In the genomic region with DNA sequence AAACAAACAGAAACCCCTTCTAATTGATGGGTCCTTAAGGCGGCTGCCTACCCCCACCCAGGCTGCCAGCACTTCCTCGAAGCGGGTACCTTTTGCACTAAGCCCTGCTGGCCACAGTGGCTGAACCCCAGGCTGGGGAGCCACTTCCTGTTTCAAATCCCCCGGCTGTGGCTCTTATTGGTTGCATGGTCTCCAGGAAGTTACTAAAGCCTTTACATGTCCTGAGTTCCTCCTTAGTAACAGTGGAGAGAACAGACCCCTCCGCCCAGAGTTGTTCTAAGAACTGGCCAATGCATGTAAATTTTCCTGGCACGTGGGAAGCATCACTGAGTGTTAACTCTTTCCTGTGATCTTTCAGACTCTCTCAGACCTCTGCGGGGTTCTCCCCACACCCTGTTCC, we compare ENCODE assay signal across 7 mouse cellular contexts. TPM values are rescaled to one million over a fixed set of nuclear protein-coding genes. Genes with fewer than 3 reads are reported as not detected.
DNase-seq lines count a peak whose midpoint lies in the region; ATAC-seq lines count a peak whose summit lies in the region.

No protein-coding gene starts in this region.

- peak overlapping the region in 1 of 2 experiments; percentile 30; a peak in 1 of 4 replicates for H3K4me3 ChIP-seq in heart, embryonic 14.5 days (ENCODE audit: control insufficient read depth in 1 of 2, insufficient read depth in 1 of 2, low read depth in 1 of 2, low read length in 2 of 2)
- H3K4me3 ChIP-seq in liver, embryonic 11.5 days (ENCODE audit: low read depth, low read length) = peak overlapping the region; percentile 37

- intact Hi-C loops in gastrocnemius, postnatal 14 days (cut with DNase I; ENCODE audit: low total_unique reads) = loop anchor here (5.0 kb wide), 1 partner anchor 34 kb away; no protein-coding TSS in a partner anchor
- intact Hi-C loops in left cerebral cortex, postnatal 36 days (cut with DNase I) = loop anchor here (5.0 kb wide), 1 partner anchor 34 kb away; no protein-coding TSS in a partner anchor

- DNase-seq in CD4-positive, CD25-positive, alpha-beta regulatory T cell, adult 2 months (ENCODE audit: low read depth, low spot score) = peak; percentile 81
- peak; percentile 97 for DNase-seq in R1 (ENCODE audit: low read depth, low spot score)
- no peak for DNase-seq in liver, embryonic 11.5 days (ENCODE audit: low spot score)
- DNase-seq in natural killer cell, adult 2 months (ENCODE audit: low spot score in 2 of 2) = peak; percentile 76 to 80
- DNase-seq in gastrocnemius, postnatal 14 days = no peak
- DNase-seq in left cerebral cortex, postnatal 36 days (ENCODE audit: low spot score in 2 of 2) = no peak

- no peak overlapping the region for H3K9ac ChIP-seq in heart, embryonic 14.5 days (ENCODE audit: low read length)
- peak overlapping the region; percentile 51; the same call in 1 of the 2 replicates for H3K9ac ChIP-seq in liver, embryonic 11.5 days (ENCODE audit: low read depth, low read length)

- H3K27me3 ChIP-seq in heart, embryonic 14.5 days (ENCODE audit: control insufficient read depth, insufficient read depth, low read length) = no peaks in the 10 kb centered on the region
- H3K27me3 ChIP-seq in liver, embryonic 11.5 days (replicated peaks; ENCODE audit: control insufficient read depth, insufficient read depth, low read length) = no peaks in the 10 kb centered on the region

- H3K9me3 ChIP-seq in heart, embryonic 14.5 days (ENCODE audit: control insufficient read depth, low read length) = no peaks in the 10 kb centered on the region
- no peaks in the 10 kb centered on the region for H3K9me3 ChIP-seq in liver, embryonic 11.5 days (ENCODE audit: control insufficient read depth, low read length)

- peak overlapping the region; percentile 59 for H3K4me2 ChIP-seq in heart, embryonic 14.5 days (ENCODE audit: low read length)
- H3K4me2 ChIP-seq in liver, embryonic 11.5 days = peak overlapping the region; percentile 61

- H3K27ac ChIP-seq in heart, embryonic 14.5 days (replicated peaks in 1 of 2; ENCODE audit: control insufficient read depth in 1 of 2, insufficient read depth in 1 of 2, low read depth in 2 of 2, low read length in 2 of 2) = peak overlapping the region in 1 of 2 experiments; percentile 45; a peak in 1 of 4 replicates
- H3K27ac ChIP-seq in liver, embryonic 11.5 days (ENCODE audit: low read depth, low read length) = peak overlapping the region; percentile 61; the same call in 1 of the 2 replicates

- peaks cover 94% of the 10 kb centered on the region for H3K36me3 ChIP-seq in heart, embryonic 14.5 days (ENCODE audit: control insufficient read depth, insufficient read depth, low read length)
- peaks cover 59% of the 10 kb centered on the region for H3K36me3 ChIP-seq in liver, embryonic 11.5 days (ENCODE audit: control insufficient read depth, insufficient read depth, low read length)

- 39% methylated on average over 7 of the region's 7 CpGs for WGBS in heart, embryonic 14.5 days
- 35% methylated on average over 7 of the region's 7 CpGs for WGBS in liver, embryonic 11.5 days

- no peak for ATAC-seq in heart, embryonic 14.5 days (ENCODE audit: insufficient number of reproducible peaks, insufficient read depth, low FRiP score, low read depth)
- no peak for ATAC-seq in liver, embryonic 11.5 days (replicated peaks; ENCODE audit: low FRiP score)

- H3K4me1 ChIP-seq in heart, embryonic 14.5 days (ENCODE audit: control insufficient read depth in 2 of 2, insufficient read depth in 2 of 2, low read length in 2 of 2) = peaks cover 16 to 35% of the 10 kb centered on the region in 2 experiments
- H3K4me1 ChIP-seq in liver, embryonic 11.5 days (replicated peaks; ENCODE audit: control insufficient read depth, insufficient read depth, low read length) = peaks cover 37% of the 10 kb centered on the region

RNA-seq across cellular contexts. Expression of gene Setd1b, which starts 9.1 kb away (rescaled TPM):
- polyA plus RNA-seq in heart, embryonic 14.5 days (2014; fragmentation: Nextera tagmentation; extraction: Ambion mirVana) = 7.9 and 9.3 TPM in 2 replicates
- 7.9 and 9.6 TPM in 2 replicates for polyA plus RNA-seq in liver, embryonic 11.5 days (2014; fragmentation: Nextera tagmentation; extraction: Ambion mirVana)
- total RNA-seq in gastrocnemius, postnatal 14 days (2021) = 10 to 100 TPM; 10.5 to 11.2 TPM
- total RNA-seq in left cerebral cortex, postnatal 36 days (2021) = 10 to 100 TPM; 27.9 to 35.0 TPM

RNA-seq across cellular contexts. Expression of gene Psmd9, which starts 18.1 kb away (rescaled TPM):
- 53.0 and 64.3 TPM in 2 replicates for polyA plus RNA-seq in heart, embryonic 14.5 days (2014; fragmentation: Nextera tagmentation; extraction: Ambion mirVana)
- polyA plus RNA-seq in liver, embryonic 11.5 days (2014; fragmentation: Nextera tagmentation; extraction: Ambion mirVana) = 103 TPM in 2 replicates
- 10 to 100 TPM; 19.2 to 19.5 TPM for total RNA-seq in gastrocnemius, postnatal 14 days (2021)
- 10 to 100 TPM; 28.6 to 29.6 TPM for total RNA-seq in left cerebral cortex, postnatal 36 days (2021)

RNA-seq across cellular contexts. Expression of gene Rhof, which starts 18.6 kb away (rescaled TPM):
- polyA plus RNA-seq in heart, embryonic 14.5 days (2014; fragmentation: Nextera tagmentation; extraction: Ambion mirVana) = 0.99 and 2.0 TPM in 2 replicates
- 4.6 and 4.8 TPM in 2 replicates for polyA plus RNA-seq in liver, embryonic 11.5 days (2014; fragmentation: Nextera tagmentation; extraction: Ambion mirVana)
- under 1 TPM; 0.27 to 0.51 TPM for total RNA-seq in gastrocnemius, postnatal 14 days (2021)
- total RNA-seq in left cerebral cortex, postnatal 36 days (2021) = 10 to 100 TPM; 51.3 to 53.0 TPM

RNA-seq across cellular contexts. Expression of gene Hpd, which starts 31.4 kb away (rescaled TPM):
- not detected in 2 replicates for polyA plus RNA-seq in heart, embryonic 14.5 days (2014; fragmentation: Nextera tagmentation; extraction: Ambion mirVana)
- 2.5 and 3.5 TPM in 2 replicates for polyA plus RNA-seq in liver, embryonic 11.5 days (2014; fragmentation: Nextera tagmentation; extraction: Ambion mirVana)
- not detected for total RNA-seq in gastrocnemius, postnatal 14 days (2021)
- total RNA-seq in left cerebral cortex, postnatal 36 days (2021) = not detected

Comparison
In these comparisons a context has a peak if more than half of its experiments do, and no peak if none do; other contexts are left out.
1. DNase-seq: peak in CD4-positive, CD25-positive, alpha-beta regulatory T cell, adult 2 months (single experiment), R1 (single experiment) and natural killer cell, adult 2 months (2 of 2); none in liver, embryonic 11.5 days (single experiment), gastrocnemius, postnatal 14 days (single experiment) and left cerebral cortex, postnatal 36 days (0 of 2).
2. RNA of gene Rhof, which starts 18.6 kb away (total RNA-seq): 51.3 to 53.0 TPM in left cerebral cortex, postnatal 36 days; 0.27 to 0.51 TPM in gastrocnemius, postnatal 14 days; every median in the first group is over 10 times any median in the second.